Mouse (Mus musculus): ENCODE data around the gene Galnt2.

GRCm38 (mm10) chr8:124306574-124306973 is 75.4 kb downstream of the Galnt2 start:
- TF ChIP-seq CTCF (IDR thresholded peaks at IDR 0.05; ENCODE audit: low read depth) (no peak), EP300 (IDR thresholded peaks at IDR 0.05; ENCODE audit: low read depth) (no peak)

Measured in liver, postnatal 0 days (tissue).